8 mouse cellular contexts compared by ENCODE assay signal in the genomic region with DNA sequence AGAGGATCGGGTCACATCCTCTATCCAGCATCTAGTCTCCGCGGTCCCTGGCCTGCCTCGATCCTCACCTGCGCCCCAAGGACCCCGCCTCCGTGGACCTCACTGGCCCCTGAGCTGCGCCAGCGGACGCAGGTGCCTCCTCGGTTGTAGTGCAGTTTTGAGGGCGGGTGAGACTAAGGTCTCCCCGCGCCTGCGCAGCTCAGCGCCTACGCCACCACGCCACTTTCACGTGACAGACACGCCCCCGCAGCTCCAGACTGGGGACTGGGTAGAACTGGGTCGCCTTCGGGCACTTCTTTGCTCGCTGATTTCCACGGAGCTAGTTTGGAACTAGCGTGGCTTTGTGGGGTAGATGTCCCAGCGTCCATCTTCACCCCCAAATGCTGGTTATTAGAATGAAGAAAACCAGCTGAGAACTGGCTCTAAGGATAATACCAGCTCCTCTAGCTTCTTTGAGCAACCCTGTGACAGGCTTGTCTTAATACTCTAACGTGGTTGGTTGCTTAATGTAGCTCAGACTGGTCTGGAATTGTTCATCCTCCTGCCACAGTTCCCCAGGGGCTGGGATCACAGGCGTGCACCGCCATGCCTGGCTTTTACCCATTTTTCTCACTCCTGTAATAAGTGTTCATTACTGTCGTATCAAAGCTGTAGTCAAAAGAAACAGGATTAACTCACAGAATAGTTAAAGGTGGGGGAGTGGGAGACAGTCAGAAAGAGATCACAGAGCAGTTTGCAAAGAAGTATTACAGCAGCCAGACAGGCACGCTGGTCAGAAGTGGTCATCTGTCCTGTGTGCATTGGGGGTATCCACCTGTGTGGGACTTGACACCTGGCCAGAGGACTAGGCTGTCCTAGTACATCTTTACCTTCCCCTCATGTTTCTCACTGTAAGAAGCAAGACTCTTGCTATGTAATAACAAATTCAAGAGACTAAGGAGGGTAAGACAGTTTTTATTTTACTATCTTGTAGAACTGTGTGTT. TPM values are rescaled to one million over a fixed set of nuclear protein-coding genes. Genes with fewer than 3 reads are reported as not detected.
DNase-seq lines count a peak whose midpoint lies in the region; ATAC-seq lines count a peak whose summit lies in the region.

Gene Fam213a (minus strand): TSS at position 159 of the 984 bp plus-strand sequence.

- H3K27ac ChIP-seq in hindbrain, embryonic 14.5 days, result peak within 1 kb of the TSS; percentile 86

- H3K4me3 ChIP-seq in hindbrain, embryonic 14.5 days (replicated peaks; ENCODE audit: low read length), result peak within 1 kb of the TSS; percentile 62

- peak within 1 kb of the TSS; percentile 72 for H3K4me2 ChIP-seq in hindbrain, embryonic 14.5 days (replicated peaks)

- no peaks in the 10 kb centered on the region for H3K27me3 ChIP-seq in hindbrain, embryonic 14.5 days (ENCODE audit: control insufficient read depth, insufficient read depth, low read length)

- WGBS in hindbrain, embryonic 14.5 days, result 4% methylated on average over 32 of the region's 32 CpGs

- peak; percentile 99 for ATAC-seq in hindbrain, embryonic 14.5 days (ENCODE audit: low FRiP score)

- no peaks in the 10 kb centered on the region for H3K36me3 ChIP-seq in hindbrain, embryonic 14.5 days (replicated peaks; ENCODE audit: control insufficient read depth, insufficient read depth)

- H3K9me3 ChIP-seq in hindbrain, embryonic 14.5 days (ENCODE audit: control insufficient read depth, low read length), result no peaks in the 10 kb centered on the region

- peak within 1 kb of the TSS; percentile 86 for H3K9ac ChIP-seq in hindbrain, embryonic 14.5 days

- H3K4me1 ChIP-seq in hindbrain, embryonic 14.5 days (replicated peaks; ENCODE audit: control insufficient read depth, insufficient read depth, low read length), result peaks cover 4% of the 10 kb centered on the region; the same call in 1 of the 2 replicates

- DNase-seq in WW6 (ENCODE audit: low read depth, low spot score), result peak; percentile 47
- DNase-seq in cerebellum, postnatal 36 days, result peak; percentile 90 to 93
- peak; percentile 94 for DNase-seq in frontal cortex, postnatal 36 days (ENCODE audit: low spot score in 2 of 2)
- peak; percentile 94 for DNase-seq in hindbrain, embryonic 14.5 days (ENCODE audit: low spot score)
- DNase-seq in layer of hippocampus, postnatal 25 days (ENCODE audit: extremely low spot score in 1 of 2, low spot score in 1 of 2), result peak; percentile 86 to 90
- DNase-seq in lung, postnatal 14 days, result peak; percentile 91
- DNase-seq in ovary, postnatal 36 days (ENCODE audit: low spot score), result peak; percentile 89
- DNase-seq in thymus, postnatal 14 days, result peak; percentile 91

RNA-seq across cellular contexts. Expression of gene Fam213a, which starts in this region (rescaled TPM):
- 86.6 and 94.3 TPM in 2 replicates for polyA plus RNA-seq in hindbrain, embryonic 14.5 days (2014; fragmentation: Nextera tagmentation; extraction: Ambion mirVana)
- total RNA-seq in layer of hippocampus, postnatal 25 days (2021), result 100 to 1,000 TPM; 160 to 181 TPM

Comparison
In these comparisons a context has a peak if more than half of its experiments do, and no peak if none do; other contexts are left out.
1. Peak in every context shown above with its lines: DNase-seq, ATAC-seq, H3K4me3 ChIP-seq and H3K27ac ChIP-seq.